Mouse (Mus musculus): ENCODE measurements around the gene Lman2.

- TF ChIP-seq POLR2A (IDR thresholded peaks at IDR 0.05; ENCODE audit: low read depth, low read length) (no peak), CTCF (IDR thresholded peaks at IDR 0.05; ENCODE audit: extremely low read depth, insufficient read length, insufficient replicate concordance, low read depth, low read length) (no peak)
Measured at GRCm38 (mm10) chr13:55314891-55315412, 47.6 kb downstream of the Lman2 start.
